Mouse (Mus musculus) G1E (cell line): ENCODE measurements around the gene Rfc4.

Experiments used
- CTCF ChIP-seq: IDR thresholded peaks from 2 replicates; pipeline ENCODE4 v1.5.1; 2012; ENCODE audit warnings: low read depth, low read length, inconsistent platforms, mixed read lengths
- GATA1 ChIP-seq: IDR thresholded peaks from 2 replicates; pipeline ENCODE4 v1.6.1; 2012; ENCODE audit warnings: borderline replicate concordance, low read length, inconsistent platforms, mixed read lengths
- GATA2 ChIP-seq: IDR thresholded peaks from 2 replicates; pipeline ENCODE4 v1.6.1; 2012; ENCODE audit warnings: low read depth, low read length, inconsistent platforms, borderline replicate concordance
- POLR2AphosphoS5 ChIP-seq: IDR thresholded peaks from 2 replicates; pipeline ENCODE4 v1.6.1; 2012; ENCODE audit warnings: low read depth, low read length, inconsistent platforms; ENCODE audit not compliant: insufficient replicate concordance
- TAL1 ChIP-seq: conservative IDR thresholded peaks from 2 replicates; pipeline ENCODE4 v1.6.1; 2012; ENCODE audit warnings: low read depth, low read length, inconsistent platforms, mixed read lengths

DNA sequence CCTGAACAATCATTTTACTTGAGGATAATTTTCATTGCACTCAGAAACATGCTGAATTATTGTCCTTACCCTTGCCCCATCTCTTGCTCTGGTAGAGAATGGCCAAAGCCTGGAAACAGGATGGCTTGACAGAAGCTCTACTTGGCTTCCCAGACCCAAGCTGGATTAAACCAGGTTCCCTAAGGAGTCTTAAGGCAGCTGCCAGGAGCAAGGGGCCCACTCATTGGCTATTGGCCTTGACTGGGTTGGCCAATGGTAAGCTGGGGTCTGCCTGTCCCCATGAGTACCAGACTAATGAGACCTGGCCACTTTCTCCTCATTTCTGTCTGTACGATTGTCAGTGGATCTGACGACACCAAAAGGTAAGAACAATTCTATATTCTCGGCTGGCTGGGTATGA, 18.7 kb upstream of the Rfc4 start, which contains the start of gene Adipoq:
- TF ChIP-seq CTCF: no peak
- TF ChIP-seq TAL1: no peak
- TF ChIP-seq GATA1: no peak
- no peak for TF ChIP-seq GATA2
- TF ChIP-seq POLR2AphosphoS5: no peak
